Mouse (Mus musculus) heart, embryonic 13.5 days (tissue): ENCODE data around the gene Irs3. TPM values are rescaled to one million over a fixed set of nuclear protein-coding genes. Genes with fewer than 3 reads are reported as not detected.

Source experiments
- ATAC-seq: fragments of 200-750 bp; cut with Nextera tagmentation; 2 replicates; pipeline ENCODE4 v1.8.0; 2017; ENCODE audit warnings: moderate TSS enrichment; ENCODE audit not compliant: insufficient number of reproducible peaks, low FRiP score, low TSS enrichment; ENCODE audit errors: extremely low read depth
- H3K27ac ChIP-seq: fragments of 300-500 bp; sonication (generic); replicated peaks from 2 replicates; pipeline ENCODE4 v1.5.1; 2015; ENCODE audit warnings: moderate library complexity, mild to moderate bottlenecking, inconsistent platforms
- H3K27me3 ChIP-seq: fragments of 300-500 bp; sonication (generic); replicated peaks from 2 replicates; pipeline ENCODE4 v1.6.1; 2015; ENCODE audit warnings: mild to moderate bottlenecking, inconsistent platforms
- H3K36me3 ChIP-seq: fragments of 300-500 bp; sonication (generic); 2 replicates; pipeline ENCODE4 v1.6.1; 2015; ENCODE audit warnings: mild to moderate bottlenecking, inconsistent platforms
- H3K4me1 ChIP-seq: fragments of 300-500 bp; sonication (generic); 2 replicates; pipeline ENCODE4 v1.6.1; 2015; ENCODE audit warnings: inconsistent platforms
- H3K4me2 ChIP-seq: fragments of 300-500 bp; sonication (generic); 2 replicates; pipeline ENCODE4 v1.6.1; 2015; ENCODE audit warnings: inconsistent platforms, mild to moderate bottlenecking, moderate library complexity
- H3K4me3 ChIP-seq: fragments of 300-500 bp; sonication (generic); 2 replicates; pipeline ENCODE4 v1.5.1; 2015; ENCODE audit warnings: moderate library complexity, mild to moderate bottlenecking, inconsistent platforms
- H3K9ac ChIP-seq: fragments of 300-500 bp; sonication (generic); 2 replicates; pipeline ENCODE4 v1.6.1; 2015; ENCODE audit warnings: inconsistent platforms, mild to moderate bottlenecking, moderate library complexity
- H3K9me3 ChIP-seq: fragments of 300-500 bp; sonication (generic); 2 replicates; pipeline ENCODE4 v1.6.1; 2016; ENCODE audit warnings: inconsistent platforms
- WGBS: fragments of 180-500 bp; shearing (Covaris S2); methylation state at CpG from one replicate; pipeline ENCODE4 v1.1.7; 2015; ENCODE audit warnings: mixed read lengths; 5-methylcytosine and 5-hydroxymethylcytosine counted together
- polyA plus RNA-seq: library from polyadenylated mRNA; unstranded; fragments of >200 nt; fragmentation: Nextera tagmentation; extraction: Ambion mirVana; gene quantifications from 2 replicates; pipeline ENCODE4 v1.2.1, GENCODE M21; 2015

Gene Irs3
- polyA plus RNA-seq, 1 experiment from 2014 or later = not detected

DNA sequence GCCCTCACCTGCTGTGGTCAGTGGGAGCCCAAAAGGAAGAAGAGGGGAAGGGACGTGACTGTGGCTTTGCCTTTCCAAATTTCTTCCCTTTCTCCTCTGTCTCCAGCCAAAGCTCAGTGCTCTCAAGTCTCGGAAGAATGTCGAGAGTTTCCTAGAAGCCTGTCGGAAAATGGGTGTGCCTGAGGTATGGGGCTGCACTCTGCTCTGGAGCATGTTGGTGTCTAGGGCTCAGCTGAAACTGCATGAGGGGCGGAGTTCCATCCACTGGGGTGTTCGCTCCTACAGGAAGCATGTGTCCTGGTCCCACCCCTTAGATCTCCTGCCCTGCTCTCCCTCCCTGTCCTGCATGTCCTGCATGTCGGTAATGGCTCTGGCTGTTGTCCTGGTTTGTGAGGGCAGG lies 6.0 kb downstream of the Irs3 start:
- no peaks in the 10 kb centered on the region for H3K9me3 ChIP-seq
- H3K4me1 ChIP-seq = peaks cover 6% of the 10 kb centered on the region
- peaks cover 23% of the 10 kb centered on the region for H3K27me3 ChIP-seq
- H3K9ac ChIP-seq = no peak overlapping the region
- H3K4me3 ChIP-seq = no peak overlapping the region
- no peak overlapping the region for H3K4me2 ChIP-seq
- H3K36me3 ChIP-seq = peaks cover 86% of the 10 kb centered on the region
- WGBS = 63% methylated on average over 7 of the region's 7 CpGs
- no peak for ATAC-seq
- no peak overlapping the region for H3K27ac ChIP-seq

DNA sequence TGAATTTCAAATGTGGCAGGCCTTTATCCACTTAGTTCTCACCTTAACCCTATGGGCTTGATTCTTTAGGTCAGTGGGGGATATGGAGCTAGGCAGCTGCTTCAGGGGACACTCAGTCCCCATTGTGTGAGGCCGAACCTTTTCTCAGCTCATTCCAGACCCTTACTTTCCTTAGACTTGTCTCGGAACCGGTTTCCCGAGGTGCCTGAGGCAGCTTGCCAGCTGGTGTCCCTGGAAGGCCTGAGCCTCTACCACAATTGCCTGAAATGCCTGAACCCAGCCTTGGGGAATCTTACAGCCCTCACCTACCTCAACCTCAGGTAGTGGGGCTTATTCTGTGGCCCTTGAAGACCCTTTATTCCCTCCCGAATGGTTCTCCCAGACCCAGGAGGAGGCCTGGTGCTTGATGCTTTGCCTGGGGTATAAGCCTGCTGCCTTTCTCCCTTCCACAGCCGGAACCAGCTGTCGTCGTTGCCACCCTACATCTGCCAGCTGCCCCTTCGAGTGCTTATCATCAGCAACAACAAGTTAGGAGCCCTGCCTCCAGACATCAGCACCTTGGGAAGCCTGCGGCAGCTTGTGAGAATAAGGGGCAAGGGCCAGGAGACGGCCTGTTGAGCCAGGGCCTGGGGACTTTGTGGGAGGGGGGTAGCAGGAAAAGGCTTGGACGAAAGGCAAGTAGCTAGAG lies 12.0 kb downstream of the Irs3 start:
- H3K4me3 ChIP-seq = no peak overlapping the region
- 65% methylated on average over 12 of the region's 12 CpGs for WGBS
- H3K9me3 ChIP-seq = no peaks in the 10 kb centered on the region
- no peaks in the 10 kb centered on the region for H3K27me3 ChIP-seq
- no peak for ATAC-seq
- peaks cover 32% of the 10 kb centered on the region for H3K4me1 ChIP-seq
- H3K4me2 ChIP-seq = no peak overlapping the region
- H3K27ac ChIP-seq = no peak overlapping the region
- H3K9ac ChIP-seq = 0 out of 2 replicates have a peak overlapping the region, but pooled peaks have one; percentile 24
- H3K36me3 ChIP-seq = peaks cover 65% of the 10 kb centered on the region

DNA sequence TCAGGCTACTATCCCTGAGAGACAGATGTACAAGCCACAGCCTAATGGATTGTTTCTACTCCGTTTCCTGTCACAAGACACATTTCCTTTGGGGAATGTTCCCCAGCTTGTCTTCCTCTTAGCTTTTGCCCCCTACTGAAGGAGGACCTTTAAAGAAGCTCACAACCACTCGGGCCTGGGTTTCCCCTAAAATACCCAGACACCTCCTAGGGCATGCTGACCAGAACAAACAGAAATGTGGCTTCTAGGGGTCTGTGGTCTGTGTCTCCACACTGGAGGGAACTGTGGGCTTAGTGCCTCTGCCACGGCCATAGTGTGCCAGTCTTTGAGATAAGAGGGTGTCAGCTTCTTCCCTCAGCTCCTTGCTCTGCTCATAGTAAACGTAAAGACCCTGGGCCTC lies 13.9 kb downstream of the Irs3 start:
- peaks cover 45% of the 10 kb centered on the region for H3K36me3 ChIP-seq
- H3K9me3 ChIP-seq = no peaks in the 10 kb centered on the region
- peaks cover 41% of the 10 kb centered on the region for H3K4me1 ChIP-seq
- ATAC-seq = no peak
- peak overlapping the region; percentile 94; the same call in 1 of the 2 replicates for H3K27ac ChIP-seq
- peak overlapping the region; percentile 96; the same call in 1 of the 2 replicates for H3K4me3 ChIP-seq
- peak overlapping the region; percentile 94 for H3K9ac ChIP-seq
- 43% methylated on average over 4 of the region's 4 CpGs for WGBS
- H3K4me2 ChIP-seq = peak overlapping the region; percentile 96
- H3K27me3 ChIP-seq = no peaks in the 10 kb centered on the region

DNA sequence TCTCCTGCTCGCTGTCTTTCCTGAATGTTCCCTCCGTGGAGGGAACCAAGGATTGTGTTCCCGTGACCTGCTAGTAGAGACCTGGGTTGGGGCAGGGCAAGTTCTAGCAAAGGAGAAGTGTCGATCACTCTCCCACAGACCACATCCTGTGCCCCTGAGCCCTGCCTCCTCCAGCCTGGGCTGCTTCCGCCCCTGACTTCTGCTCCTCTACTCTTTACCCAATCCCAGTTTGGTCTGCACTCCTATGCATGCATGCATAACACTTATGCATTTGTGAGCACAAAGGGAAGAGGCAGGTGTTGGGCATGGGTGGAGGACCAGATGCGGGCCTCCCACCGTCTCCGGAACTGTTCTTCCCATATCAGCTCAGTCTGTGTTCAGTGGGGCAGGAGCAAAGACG lies 14.3 kb downstream of the Irs3 start:
- Histone ChIP-seq H3K36me3 (peaks cover 41% of the 10 kb centered on the region), H3K9me3 (no peaks in the 10 kb centered on the region), H3K27ac (peak overlapping the region; percentile 94), H3K27me3 (no peaks in the 10 kb centered on the region), H3K4me2 (peak overlapping the region; percentile 96), H3K9ac (peak overlapping the region; percentile 94), H3K4me3 (peak overlapping the region; percentile 96), H3K4me1 (peaks cover 41% of the 10 kb centered on the region)
- WGBS = 53% methylated on average over 9 of the region's 9 CpGs
- ATAC-seq = no peak

DNA sequence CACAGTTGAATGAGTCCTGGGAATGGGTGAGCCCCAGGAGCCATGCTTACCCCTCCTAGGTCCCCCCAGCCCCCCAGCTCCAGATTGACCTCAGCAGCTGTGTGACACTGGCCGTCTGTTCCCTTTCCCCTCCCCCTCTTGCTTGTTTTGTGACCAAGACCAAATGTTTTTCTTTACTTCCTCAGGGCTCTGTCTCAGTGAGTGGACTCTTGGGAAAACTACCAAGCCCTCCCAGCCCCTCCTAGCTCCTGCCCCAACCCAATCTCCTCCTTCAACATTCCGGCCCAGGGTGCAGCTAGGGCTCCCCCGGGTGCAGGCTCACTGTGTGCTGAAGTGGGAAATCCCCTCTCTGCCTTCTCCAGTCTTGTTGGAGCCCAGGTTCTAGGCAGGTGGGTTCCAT lies 14.9 kb downstream of the Irs3 start:
- Histone ChIP-seq H3K4me2 (peak overlapping the region; percentile 96), H3K27me3 (no peaks in the 10 kb centered on the region), H3K27ac (peak overlapping the region; percentile 94), H3K36me3 (peaks cover 35% of the 10 kb centered on the region), H3K4me1 (peaks cover 41% of the 10 kb centered on the region), H3K9me3 (no peaks in the 10 kb centered on the region), H3K4me3 (peak overlapping the region; percentile 96), H3K9ac (peak overlapping the region; percentile 94)
- ATAC-seq = no peak
- 35% methylated on average over 3 of the region's 3 CpGs for WGBS

DNA sequence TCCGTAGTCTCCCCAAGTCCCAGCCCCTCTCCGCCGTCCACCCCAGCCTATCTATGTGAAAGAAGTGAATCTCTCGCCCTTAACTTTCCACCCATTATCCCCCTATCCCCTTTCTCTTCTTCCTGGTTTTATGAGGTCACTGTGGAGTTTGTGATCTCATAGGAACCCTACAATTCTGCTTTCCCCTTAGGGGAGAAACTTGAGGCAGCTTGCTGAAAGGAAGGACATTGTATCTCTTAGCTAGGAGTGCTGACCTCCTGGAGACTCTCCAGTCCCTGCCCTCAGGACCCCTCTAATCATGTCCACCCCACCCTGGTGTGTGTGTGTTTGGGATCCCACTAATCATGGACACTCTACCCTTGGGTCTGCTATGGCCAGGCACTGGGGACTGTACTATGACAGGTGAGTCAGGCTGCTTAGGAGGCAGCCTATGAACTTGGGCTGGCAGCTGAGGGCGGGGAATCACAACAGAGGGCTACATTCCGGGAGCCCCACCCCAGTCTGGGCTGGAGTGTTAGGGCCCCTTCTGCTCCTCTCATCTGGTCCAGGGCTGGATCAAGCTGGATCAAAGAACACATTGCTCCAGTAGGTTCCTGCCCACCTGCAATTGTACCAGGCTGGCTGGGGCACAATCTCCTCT lies 15.5 kb downstream of the Irs3 start:
- H3K36me3 ChIP-seq = peaks cover 30% of the 10 kb centered on the region

DNA sequence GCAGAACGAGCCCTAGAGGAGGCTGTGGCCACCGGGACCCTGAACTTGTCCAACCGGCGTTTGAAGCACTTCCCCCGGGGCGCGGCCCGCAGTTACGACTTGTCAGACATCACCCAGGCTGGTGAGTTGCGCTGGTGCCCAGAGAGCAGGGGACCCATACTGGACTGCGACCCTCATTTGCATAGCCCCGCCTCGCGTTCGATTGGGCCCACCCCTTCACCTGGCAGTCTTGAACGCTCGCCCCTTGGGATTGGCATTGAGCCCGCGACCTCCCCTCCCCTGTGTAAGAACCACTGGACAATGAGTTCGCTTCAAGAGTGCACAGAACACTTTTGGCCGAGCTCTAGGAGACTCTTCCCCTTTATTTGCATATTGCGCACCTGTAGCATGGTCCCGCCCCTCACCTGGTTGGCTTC lies 16.2 kb downstream of the Irs3 start:
- peak overlapping the region; percentile 96 for H3K4me3 ChIP-seq
- peak; percentile 38 for ATAC-seq
- H3K27me3 ChIP-seq = no peaks in the 10 kb centered on the region
- H3K9me3 ChIP-seq = no peaks in the 10 kb centered on the region
- peak overlapping the region; percentile 94 for H3K9ac ChIP-seq
- H3K4me2 ChIP-seq = peak overlapping the region; percentile 96
- peaks cover 22% of the 10 kb centered on the region for H3K36me3 ChIP-seq
- peaks cover 41% of the 10 kb centered on the region for H3K4me1 ChIP-seq
- under 1% methylated on average over 23 of the region's 23 CpGs for WGBS
- H3K27ac ChIP-seq = peak overlapping the region; percentile 94

More for the DNA sequence above, 15.5 kb downstream of the Irs3 start:
- H3K4me1 ChIP-seq = peaks cover 41% of the 10 kb centered on the region
- no peaks in the 10 kb centered on the region for H3K9me3 ChIP-seq
- WGBS = 20% methylated on average over 6 of the region's 6 CpGs
- peak overlapping the region; percentile 96 for H3K4me2 ChIP-seq
- H3K4me3 ChIP-seq = peak overlapping the region; percentile 96
- H3K27me3 ChIP-seq = no peaks in the 10 kb centered on the region
- ATAC-seq = no peak
- H3K27ac ChIP-seq = peak overlapping the region; percentile 94
- H3K9ac ChIP-seq = peak overlapping the region; percentile 94

DNA sequence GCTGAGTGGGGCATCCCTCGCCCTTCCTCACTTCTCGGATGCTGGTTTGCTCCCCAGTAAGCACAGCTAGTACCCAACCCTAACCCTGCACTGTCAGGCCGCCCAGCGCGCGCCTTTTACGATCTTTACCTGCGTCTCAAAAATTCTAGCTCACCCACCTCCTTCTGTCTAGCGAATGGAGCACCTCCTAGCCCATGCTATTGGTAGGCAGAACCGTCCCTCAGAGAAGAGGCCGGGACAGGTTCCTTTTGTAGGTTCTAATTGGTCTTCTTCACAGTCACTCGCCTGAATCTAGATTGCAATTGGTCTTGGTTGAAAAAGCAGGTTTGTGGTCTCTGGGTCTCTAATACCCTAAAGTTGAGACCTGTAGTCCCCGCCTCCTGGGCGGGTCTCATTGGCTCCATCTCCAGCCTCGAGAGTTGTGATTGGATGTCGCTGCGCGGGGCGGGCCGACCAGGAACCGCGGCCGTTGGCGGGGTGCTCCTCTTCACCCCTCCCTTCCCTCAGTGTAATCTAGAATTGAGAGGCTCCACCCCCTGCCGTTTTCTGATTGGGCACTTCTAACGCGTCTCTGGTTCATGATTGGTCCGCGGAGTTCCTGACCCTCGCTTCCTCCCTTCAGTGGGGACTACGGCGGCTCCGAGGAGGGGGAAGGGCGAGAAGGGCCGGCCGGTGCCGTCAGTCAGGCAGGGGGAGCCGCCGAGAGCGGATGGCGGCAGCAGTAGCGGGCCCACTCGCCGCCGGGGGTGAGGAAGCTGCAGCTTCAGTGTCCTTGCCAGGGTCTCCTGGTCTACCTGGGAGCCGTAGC lies 16.8 kb downstream of the Irs3 start, which contains the start of the genes Fbxo24, Lrch4 and Gm20605:
Fbxo24 (minus strand) TSS at position 505 of the 808 bp plus-strand sequence.
Lrch4 (plus strand) TSS at position 624 of the 808 bp plus-strand sequence.
Gm20605 (plus strand) TSS at position 678 of the 808 bp plus-strand sequence.
- H3K9me3 ChIP-seq = no peaks in the 10 kb centered on the region
- under 1% methylated on average over 46 of the region's 46 CpGs for WGBS
- no peaks in the 10 kb centered on the region for H3K27me3 ChIP-seq
- H3K27ac ChIP-seq = peak within 1 kb of the TSS; percentile 94
- peaks cover 16% of the 10 kb centered on the region for H3K36me3 ChIP-seq
- H3K4me3 ChIP-seq = peak within 1 kb of the TSS; percentile 96
- peak within 1 kb of the TSS; percentile 94 for H3K9ac ChIP-seq
- H3K4me2 ChIP-seq = peak within 1 kb of the TSS; percentile 96
- H3K4me1 ChIP-seq = peaks cover 41% of the 10 kb centered on the region
- peak; percentile 95 for ATAC-seq

DNA sequence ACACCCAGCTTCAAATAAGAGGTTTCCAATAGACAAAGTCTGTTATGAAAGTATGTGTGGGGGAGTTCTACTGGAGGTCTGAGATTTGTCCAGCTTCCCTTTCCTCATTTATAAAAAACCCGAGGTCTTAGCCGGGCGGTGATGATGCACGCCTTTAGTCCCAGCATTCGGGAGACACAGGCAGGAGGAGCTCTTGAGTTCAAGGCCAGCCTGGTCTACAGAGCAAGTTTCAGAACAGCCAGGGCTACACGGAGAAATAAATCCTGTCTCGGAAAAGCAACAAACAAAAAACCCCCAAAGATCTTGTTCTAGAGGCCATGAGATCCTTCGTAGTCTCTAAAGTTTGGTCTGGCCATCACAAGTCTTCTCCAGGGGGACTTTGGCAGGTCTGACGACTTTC lies 17.5 kb downstream of the Irs3 start:
- H3K4me3 ChIP-seq = peak overlapping the region; percentile 96
- peak overlapping the region; percentile 75 for H3K4me2 ChIP-seq
- H3K27me3 ChIP-seq = no peaks in the 10 kb centered on the region
- 2% methylated on average over 9 of the region's 9 CpGs for WGBS
- H3K9ac ChIP-seq = peak overlapping the region; percentile 83
- H3K4me1 ChIP-seq = peaks cover 41% of the 10 kb centered on the region
- H3K9me3 ChIP-seq = no peaks in the 10 kb centered on the region
- peak overlapping the region; percentile 89 for H3K27ac ChIP-seq
- no peak for ATAC-seq
- H3K36me3 ChIP-seq = peaks cover 9% of the 10 kb centered on the region

DNA sequence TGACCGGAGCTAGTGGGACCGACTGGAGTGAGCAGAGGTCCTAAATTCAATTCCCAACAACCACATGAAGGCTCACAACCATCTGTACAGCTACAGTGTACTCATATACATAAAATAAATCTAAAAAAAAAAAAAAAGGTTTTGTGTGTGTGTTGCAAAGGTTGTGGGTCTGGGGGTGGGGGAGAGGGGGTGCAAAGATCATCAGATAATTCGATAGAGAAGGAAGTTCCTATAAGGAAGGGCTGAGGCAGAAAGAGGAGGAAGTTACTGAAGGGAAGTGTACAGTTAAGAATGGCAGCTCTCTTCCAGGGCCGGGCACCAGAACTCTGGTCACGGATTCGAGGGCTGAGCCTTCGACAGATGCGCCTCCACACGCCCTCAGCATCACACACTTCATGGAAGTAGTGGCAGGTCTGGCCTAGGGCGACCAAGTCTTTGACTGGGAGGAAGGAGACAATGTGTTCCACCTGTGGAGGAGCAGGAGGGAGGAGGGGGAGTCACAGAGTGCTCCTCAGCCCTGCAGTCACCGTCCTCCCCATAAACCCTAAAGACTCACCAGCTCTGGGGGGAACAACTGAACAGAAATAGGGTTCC lies 21.5 kb downstream of the Irs3 start:
- peaks cover 9% of the 10 kb centered on the region for H3K4me1 ChIP-seq
- no peaks in the 10 kb centered on the region for H3K36me3 ChIP-seq
- ATAC-seq = no peak
- WGBS = 71% methylated on average over 11 of the region's 11 CpGs
- no peak overlapping the region for H3K27ac ChIP-seq
- no peak overlapping the region for H3K4me3 ChIP-seq
- H3K9me3 ChIP-seq = no peaks in the 10 kb centered on the region
- H3K4me2 ChIP-seq = no peak overlapping the region
- H3K27me3 ChIP-seq = peaks cover 4% of the 10 kb centered on the region; the same call in 1 of the 2 replicates
- no peak overlapping the region for H3K9ac ChIP-seq
